Mouse (Mus musculus) small intestine, adult 2 months (tissue): ENCODE results near the gene Nme1. TPM values are rescaled to one million over a fixed set of nuclear protein-coding genes. Genes with fewer than 3 reads are reported as not detected.

Experiments
- H3K27ac ChIP-seq: fragments of 200-500 bp; 2 replicates; pipeline ENCODE4 v1.5.1; 2012; ENCODE audit warnings: low read depth, low read length, control low read depth, inconsistent platforms; ENCODE audit not compliant: insufficient read depth
- H3K27me3 ChIP-seq: fragments of 200-500 bp; 2 replicates; pipeline ENCODE4 v1.6.1; 2012; ENCODE audit warnings: mild to moderate bottlenecking, moderate library complexity, low read length, inconsistent platforms; ENCODE audit not compliant: control insufficient read depth, insufficient read depth
- H3K36me3 ChIP-seq: fragments of 200-500 bp; 2 replicates; pipeline ENCODE4 v1.6.1; 2012; ENCODE audit warnings: mild to moderate bottlenecking, low read length, control low read depth, inconsistent platforms; ENCODE audit not compliant: control insufficient read depth, insufficient read depth
- H3K4me1 ChIP-seq: fragments of 200-500 bp; 2 replicates; pipeline ENCODE4 v1.6.1; 2012; ENCODE audit warnings: low read length, inconsistent platforms, mixed read lengths; ENCODE audit not compliant: control insufficient read depth, insufficient read depth, insufficient read length
- H3K4me3 ChIP-seq: fragments of 200-500 bp; 2 replicates; pipeline ENCODE4 v1.5.1; 2012; ENCODE audit warnings: low read depth, mild to moderate bottlenecking, control low read depth, inconsistent platforms, low read length, moderate library complexity
- CTCF ChIP-seq: fragments of 200-500 bp; IDR thresholded peaks from 2 replicates; pipeline ENCODE4 v1.5.1; 2012; ENCODE audit warnings: low read depth, mild to moderate bottlenecking, control low read depth, inconsistent platforms, low read length, moderate library complexity, mixed read lengths; ENCODE audit not compliant: insufficient replicate concordance, insufficient read length; ENCODE audit errors: extremely low read depth
- POLR2A ChIP-seq: fragments of 200-500 bp; IDR thresholded peaks from 2 replicates; pipeline ENCODE4 v1.6.1; 2012; ENCODE audit warnings: low read depth, mild to moderate bottlenecking, control low read depth, inconsistent platforms, low read length, moderate library complexity
- WGBS: fragments of 180-500 bp; shearing (Covaris S2); methylation state at CpG from one replicate; pipeline ENCODE4 v1.1.7; 2018; 5-methylcytosine and 5-hydroxymethylcytosine counted together
- polyA plus RNA-seq: library from polyadenylated mRNA; depleted of rRNA; stranded (reverse); fragments of >200 nt; gene quantifications from 2 replicates; pipeline ENCODE4 v1.2.3, GENCODE M21; 2012; rRNA removed

The Nme1 gene
- 43.7 and 50.1 TPM in 2 replicates for polyA plus RNA-seq

GRCm38 (mm10) chr11:93968005-93968847 is at the start of gene Nme1, which contains the start of gene Gm20390:
Nme1 (minus strand) TSS chr11:93968521.
Gm20390 (minus strand) TSS chr11:93968293.
- Histone ChIP-seq H3K36me3 (peaks cover 13% of the 10 kb centered on the region), H3K4me1 (no peaks in the 10 kb centered on the region; the same call in 1 of the 2 replicates), H3K4me3 (peak within 1 kb of the TSS; percentile 73), H3K27ac (peak within 1 kb of the TSS; percentile 18), H3K27me3 (no peaks in the 10 kb centered on the region)
- peak; percentile 88; the same call in 1 of the 2 replicates for TF ChIP-seq CTCF
- TF ChIP-seq POLR2A: peak; percentile 57
- WGBS: under 1% methylated on average over 40 of the region's 40 CpGs

- Histone ChIP-seq H3K4me3 (no peak overlapping the region), H3K36me3 (no peaks in the 10 kb centered on the region), H3K4me1 (no peaks in the 10 kb centered on the region), H3K27ac (no peak overlapping the region), H3K27me3 (no peaks in the 10 kb centered on the region)
- WGBS: 75% methylated on average over 2 of the region's 2 CpGs
- TF ChIP-seq POLR2A (no peak), CTCF (no peak)
Observed at GRCm38 (mm10) chr11:94003346-94003745, 35.0 kb upstream of the Nme1 start.

- no peaks in the 10 kb centered on the region for H3K27me3 ChIP-seq
- peaks cover 2% of the 10 kb centered on the region; the same call in 1 of the 2 replicates for H3K4me1 ChIP-seq
- no peak overlapping the region for H3K27ac ChIP-seq
- H3K4me3 ChIP-seq: no peak overlapping the region
- no peaks in the 10 kb centered on the region for H3K36me3 ChIP-seq
- no peak for TF ChIP-seq POLR2A
- TF ChIP-seq CTCF: no peak
Observed at GRCm38 (mm10) chr11:93999276-93999675, 31.0 kb upstream of the Nme1 start.

- Histone ChIP-seq H3K4me3 (peak overlapping the region; percentile 72), H3K36me3 (no peaks in the 10 kb centered on the region), H3K4me1 (peaks cover 2% of the 10 kb centered on the region; the same call in 1 of the 2 replicates), H3K27me3 (no peaks in the 10 kb centered on the region), H3K27ac (peak overlapping the region; percentile 90)
- WGBS: 9% methylated on average over 13 of the region's 13 CpGs
- TF ChIP-seq POLR2A (peak; percentile 35; the same call in 1 of the 2 replicates), CTCF (no peak)
Observed at GRCm38 (mm10) chr11:93997141-93997775, 28.9 kb upstream of the Nme1 start.

GRCm38 (mm10) chr11:93996306-93997140 is 28.2 kb upstream of the Nme1 start:
- Histone ChIP-seq H3K4me3 (peak overlapping the region; percentile 72), H3K36me3 (no peaks in the 10 kb centered on the region), H3K27ac (peak overlapping the region; percentile 90), H3K27me3 (no peaks in the 10 kb centered on the region), H3K4me1 (peaks cover 2% of the 10 kb centered on the region; the same call in 1 of the 2 replicates)
- no peak for TF ChIP-seq POLR2A
- TF ChIP-seq CTCF: 0 out of 2 replicates have a peak, but pooled peaks have one; percentile 5
- WGBS: under 1% methylated on average over 58 of the region's 58 CpGs

- peak within 1 kb of the TSS; percentile 81 for H3K4me3 ChIP-seq
- no peak for TF ChIP-seq CTCF
- TF ChIP-seq POLR2A: peak; percentile 81
- H3K36me3 ChIP-seq: no peaks in the 10 kb centered on the region
- under 1% methylated on average over 69 of the region's 70 CpGs for WGBS
- no peaks in the 10 kb centered on the region for H3K27me3 ChIP-seq
- peak within 1 kb of the TSS; percentile 100 for H3K27ac ChIP-seq
- H3K4me1 ChIP-seq: peaks cover 2% of the 10 kb centered on the region; the same call in 1 of the 2 replicates
Observed at GRCm38 (mm10) chr11:93995720-93996305, 27.5 kb upstream of the Nme1 start, which contains the start of gene Spag9. Spag9 (plus strand) TSS chr11:93996091.
